Mouse (Mus musculus) liver, embryonic 14.5 days (tissue): ENCODE data around the gene A530016L24Rik. TPM values are rescaled to one million over a fixed set of nuclear protein-coding genes. Genes with fewer than 3 reads are reported as not detected.

Source experiments
- ATAC-seq: fragments of 200-750 bp; cut with Nextera tagmentation; 2 replicates; pipeline ENCODE4 v1.8.0; 2017; ENCODE audit warnings: moderate number of reproducible peaks, mild to moderate bottlenecking, moderate library complexity; ENCODE audit not compliant: insufficient read depth
- DNase-seq, 3 experiments: peaks; one replicate each; pipeline ENCODE4 v3.0.0-alpha.2; 2012 to 2013; ENCODE audit warnings: low read depth in 3 of 3, low spot score in 3 of 3
- H3K27ac ChIP-seq: fragments of 300-500 bp; sonication (generic); 2 replicates; pipeline ENCODE4 v1.5.1; 2014; ENCODE audit warnings: moderate library complexity, mild to moderate bottlenecking, control low read depth, inconsistent platforms
- H3K27me3 ChIP-seq: fragments of 300-500 bp; sonication (generic); 2 replicates; pipeline ENCODE4 v1.6.1; 2014; ENCODE audit warnings: mild to moderate bottlenecking, low read length, moderate library complexity; ENCODE audit not compliant: control insufficient read depth, insufficient read depth
- H3K36me3 ChIP-seq: fragments of 300-500 bp; sonication (generic); replicated peaks from 2 replicates; pipeline ENCODE4 v1.6.1; 2014; ENCODE audit warnings: low read depth; ENCODE audit not compliant: control insufficient read depth, insufficient read depth
- H3K4me1 ChIP-seq, 2 experiments: fragments of 200-500 bp in 1 of 2; fragments of 300-500 bp in 1 of 2; sonication (generic) in 1 of 2; replicated peaks; 2 replicates each; pipeline ENCODE4 v1.6.1; 2012 to 2014; ENCODE audit warnings: antibody characterized with exemption in 1 of 2, inconsistent platforms in 1 of 2, low read length in 1 of 2; ENCODE audit not compliant: control insufficient read depth in 2 of 2, insufficient read depth in 2 of 2
- H3K4me2 ChIP-seq: fragments of 300-500 bp; sonication (generic); 2 replicates; pipeline ENCODE4 v1.6.1; 2014; ENCODE audit warnings: low read depth, mild to moderate bottlenecking, control low read depth, moderate library complexity
- H3K4me3 ChIP-seq, 2 experiments: fragments of 200-500 bp in 1 of 2; fragments of 300-500 bp in 1 of 2; sonication (generic) in 1 of 2; 2 replicates each; pipeline ENCODE4 v1.5.1; 2012 to 2014; ENCODE audit warnings: low read depth in 2 of 2, low read length in 2 of 2, mild to moderate bottlenecking in 2 of 2, control low read depth in 1 of 2, inconsistent platforms in 1 of 2, moderate library complexity in 1 of 2; ENCODE audit not compliant: insufficient read depth in 1 of 2
- H3K9ac ChIP-seq: fragments of 300-500 bp; sonication (generic); replicated peaks from 2 replicates; pipeline ENCODE4 v1.6.1; 2014; ENCODE audit warnings: mild to moderate bottlenecking, control low read depth, moderate library complexity
- H3K9me3 ChIP-seq: fragments of 300-500 bp; sonication (generic); 2 replicates; pipeline ENCODE4 v1.6.1; 2016; ENCODE audit warnings: low read length, mixed read lengths; ENCODE audit not compliant: control insufficient read depth
- CTCF ChIP-seq: IDR thresholded peaks from 2 replicates; pipeline ENCODE4 v1.5.1; 2016; ENCODE audit warnings: antibody characterized with exemption, low read depth, control low read depth
- EP300 ChIP-seq: IDR thresholded peaks from 2 replicates; pipeline ENCODE4 v1.6.1; 2016; ENCODE audit warnings: antibody characterized with exemption, low read depth
- WGBS: fragments of 180-500 bp; shearing (Covaris S2); extraction: QIAGEN DNeasy Blood & Tissue Kit; methylation state at CpG from one replicate; pipeline ENCODE4 v1.1.7; 2014; ENCODE audit not compliant: insufficient replicate concordance; 5-methylcytosine and 5-hydroxymethylcytosine counted together
- polyA plus RNA-seq, 2 experiments: library from polyadenylated mRNA; depleted of rRNA in 1 of 2; stranded (reverse) in 1 of 2; unstranded in 1 of 2; fragments of >200 nt; fragmentation: Nextera tagmentation in 1 of 2; extraction: Ambion mirVana in 1 of 2; gene quantifications; 2 replicates each; pipeline versions ENCODE4 v1.2.1 to v1.2.3; 2012 to 2014

Gene A530016L24Rik
- polyA plus RNA-seq, 2 experiments: 0.02 to 0.06 TPM

DNA sequence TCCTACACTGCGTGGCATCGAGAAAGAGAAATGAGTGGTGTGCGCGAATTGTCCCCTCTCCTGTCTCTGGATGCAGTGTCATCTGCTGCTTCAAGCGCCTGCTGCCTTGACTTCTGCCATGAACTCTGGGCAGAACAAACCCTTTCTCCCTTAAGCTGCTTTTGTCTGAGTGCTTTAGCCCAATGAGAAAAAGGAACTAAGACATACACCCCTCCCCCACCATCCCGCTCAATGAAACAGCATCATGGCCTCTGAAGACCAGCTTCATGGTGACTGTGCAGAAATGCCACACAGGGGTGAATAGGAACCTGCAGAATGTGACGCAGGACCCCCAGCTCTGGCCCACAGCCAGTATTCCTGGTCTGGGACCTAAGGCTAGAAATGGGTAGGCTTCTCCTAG lies 19.9 kb upstream of the A530016L24Rik start:
- no peak for ATAC-seq
- WGBS: 69% methylated on average over 7 of the region's 7 CpGs

GRCm38 (mm10) chr12:112470216-112470615 lies 19.0 kb upstream of the A530016L24Rik start:
- H3K4me3 ChIP-seq: no peak overlapping the region
- H3K9ac ChIP-seq: no peak overlapping the region
- no peaks in the 10 kb centered on the region for H3K27me3 ChIP-seq
- 0 out of 2 replicates have a peak, but pooled peaks have one; percentile 1 for TF ChIP-seq CTCF
- TF ChIP-seq EP300: no peak
- H3K36me3 ChIP-seq: no peaks in the 10 kb centered on the region
- no peaks in the 10 kb centered on the region for H3K4me1 ChIP-seq
- H3K4me2 ChIP-seq: no peak overlapping the region
- ATAC-seq (no peak), DNase-seq (no peak)
- 77% methylated on average over 5 of the region's 5 CpGs for WGBS
- no peaks in the 10 kb centered on the region for H3K9me3 ChIP-seq
- H3K27ac ChIP-seq: no peak overlapping the region

More for the DNA sequence above, 19.9 kb upstream of the A530016L24Rik start:
- H3K27me3 ChIP-seq: no peaks in the 10 kb centered on the region
- H3K36me3 ChIP-seq: no peaks in the 10 kb centered on the region
- H3K27ac ChIP-seq: no peak overlapping the region
- H3K9me3 ChIP-seq: no peaks in the 10 kb centered on the region
- 0 out of 4 replicates have a peak, but pooled peaks cover 0 to 2% of the 10 kb centered on the region in 2 experiments for H3K4me1 ChIP-seq
- no peak overlapping the region for H3K4me2 ChIP-seq
- H3K9ac ChIP-seq: no peak overlapping the region
- no peak for DNase-seq
- no peak for TF ChIP-seq EP300
- TF ChIP-seq CTCF: no peak
- no peak overlapping the region for H3K4me3 ChIP-seq

- Histone ChIP-seq H3K27me3 (no peaks in the 10 kb centered on the region), H3K4me3 (no peak overlapping the region), H3K9ac (no peak overlapping the region), H3K9me3 (no peaks in the 10 kb centered on the region), H3K4me2 (no peak overlapping the region), H3K36me3 (no peaks in the 10 kb centered on the region), H3K4me1 (no peaks in the 10 kb centered on the region), H3K27ac (no peak overlapping the region)
- DNase-seq (peak in 2 of 3 experiments; percentile 12 to 19), ATAC-seq (no peak)
- TF ChIP-seq CTCF: peak; percentile 94
- TF ChIP-seq EP300: no peak
- WGBS: 19% methylated on average over 9 of the region's 9 CpGs
Observed at GRCm38 (mm10) chr12:112473777-112474176, 15.5 kb upstream of the A530016L24Rik start.

DNA sequence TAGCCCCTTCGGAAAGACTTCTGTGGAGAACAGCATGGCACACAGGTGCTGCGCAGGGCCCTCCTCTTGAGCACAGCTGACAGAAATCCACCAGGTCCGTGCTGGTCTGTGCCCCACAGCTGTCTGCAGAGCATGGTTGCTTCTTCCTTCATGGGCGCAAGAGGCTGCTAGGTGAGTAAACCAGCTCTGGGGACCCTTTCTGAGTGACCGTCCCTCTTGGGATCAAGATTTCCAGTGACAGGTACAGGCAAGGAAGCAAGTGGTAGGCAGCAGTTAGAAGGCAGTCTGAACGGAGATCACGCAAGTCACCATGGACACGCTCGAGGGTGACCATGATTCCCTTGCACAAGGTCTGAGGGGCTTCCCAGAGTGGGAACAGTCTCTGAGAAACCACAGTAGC lies 287 bp downstream of the A530016L24Rik start:
- TF ChIP-seq EP300: no peak
- no peak for TF ChIP-seq CTCF
- H3K9me3 ChIP-seq: no peaks in the 10 kb centered on the region
- H3K4me2 ChIP-seq: no peak overlapping the region
- H3K36me3 ChIP-seq: no peaks in the 10 kb centered on the region
- no peak overlapping the region for H3K27ac ChIP-seq
- peaks cover 0 to 15% of the 10 kb centered on the region in 2 experiments; a peak in 2 of 4 replicates for H3K4me1 ChIP-seq
- no peak overlapping the region for H3K4me3 ChIP-seq
- WGBS: 69% methylated on average over 9 of the region's 9 CpGs
- ATAC-seq (no peak), DNase-seq (no peak)
- no peak overlapping the region for H3K9ac ChIP-seq
- H3K27me3 ChIP-seq: no peaks in the 10 kb centered on the region

DNA sequence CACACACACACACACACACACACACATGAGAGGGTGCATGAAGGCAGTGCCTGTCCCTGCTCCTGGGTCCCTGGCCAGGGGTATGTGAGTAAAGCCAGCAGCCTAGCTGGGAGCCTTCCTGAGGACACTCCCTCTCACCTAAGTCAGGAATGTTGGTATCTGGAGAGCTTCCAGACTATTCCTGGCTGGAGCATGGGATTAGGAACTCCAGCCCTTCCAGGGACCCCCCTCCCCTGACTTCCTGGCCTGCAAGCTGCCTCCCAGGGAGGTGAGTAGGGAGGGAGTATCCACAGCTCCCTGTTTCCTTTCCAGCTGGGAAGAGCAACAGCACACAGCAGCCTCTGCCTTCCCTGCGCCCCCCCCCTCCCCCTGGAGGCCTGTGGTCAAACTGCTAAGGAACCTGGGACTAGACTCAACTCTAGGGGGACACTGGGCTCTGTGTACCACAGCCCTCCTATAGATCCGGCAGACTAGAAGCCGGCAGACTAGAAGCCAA lies 1.2 kb downstream of the A530016L24Rik start:
- no peaks in the 10 kb centered on the region for H3K9me3 ChIP-seq
- no peak overlapping the region for H3K27ac ChIP-seq
- WGBS: 22% methylated on average over 3 of the region's 3 CpGs
- no peaks in the 10 kb centered on the region for H3K27me3 ChIP-seq
- no peak for ATAC-seq
- TF ChIP-seq EP300 (no peak), CTCF (peak; percentile 6; the same call in 1 of the 2 replicates)
- H3K4me3 ChIP-seq: no peak overlapping the region
- no peak for DNase-seq
- H3K9ac ChIP-seq: no peak overlapping the region
- no peaks in the 10 kb centered on the region for H3K36me3 ChIP-seq
- no peak overlapping the region for H3K4me2 ChIP-seq
- peaks cover 0 to 15% of the 10 kb centered on the region in 2 experiments; a peak in 2 of 4 replicates for H3K4me1 ChIP-seq
